Mouse (Mus musculus): ENCODE measurements around the gene Mdc1.
"Not testable (repeated sequence)": the region's sequence is repeated elsewhere in the genome, so short reads cannot be mapped to it uniquely, and the experiment has no call there.

Mdc1 gene

GRCm38 (mm10) chr17:35822964-35823937 is 18.1 kb upstream of the Mdc1 start, which contains the start of gene Flot1:
Gene Flot1, plus strand, starts transcription at chr17:35823230.
- DNase-seq (ENCODE audit: low read depth): no peak

GRCm38 (mm10) chr17:35824402-35824801 is 16.9 kb upstream of the Mdc1 start:
- no peak for DNase-seq (ENCODE audit: low read depth)

GRCm38 (mm10) chr17:35825109-35825850 is 16.0 kb upstream of the Mdc1 start:
- DNase-seq (ENCODE audit: low read depth): no peak

- DNase-seq (ENCODE audit: low read depth): no peak
Observed at GRCm38 (mm10) chr17:35829737-35830136, 11.6 kb upstream of the Mdc1 start.

GRCm38 (mm10) chr17:35832400-35833238 is 8.7 kb upstream of the Mdc1 start:
- no peak for DNase-seq (ENCODE audit: low read depth)

GRCm38 (mm10) chr17:35833239-35833751 is 8.0 kb upstream of the Mdc1 start:
- DNase-seq (ENCODE audit: low read depth): no peak

- no peak for DNase-seq (ENCODE audit: low read depth)
Observed at GRCm38 (mm10) chr17:35833894-35834293, 7.4 kb upstream of the Mdc1 start.

- no peak for DNase-seq (ENCODE audit: low read depth)
Observed at GRCm38 (mm10) chr17:35834696-35835422, 6.5 kb upstream of the Mdc1 start.

GRCm38 (mm10) chr17:35835424-35836140 is 5.7 kb upstream of the Mdc1 start:
- no peak for DNase-seq (ENCODE audit: low read depth)

GRCm38 (mm10) chr17:35836178-35836965 is 4.9 kb upstream of the Mdc1 start:
- DNase-seq (ENCODE audit: low read depth): peak; percentile 83

GRCm38 (mm10) chr17:35836991-35837422 is 4.3 kb upstream of the Mdc1 start:
- DNase-seq (ENCODE audit: low read depth): peak; percentile 83

- DNase-seq (ENCODE audit: low read depth): no peak
Observed at GRCm38 (mm10) chr17:35837487-35837886, 3.8 kb upstream of the Mdc1 start.

GRCm38 (mm10) chr17:35838122-35838544 is 3.2 kb upstream of the Mdc1 start, which contains the start of gene Tubb5:
Gene Tubb5, minus strand, starts transcription at chr17:35838306.
- peak; percentile 95 for DNase-seq (ENCODE audit: low read depth)

- no peak for DNase-seq (ENCODE audit: low read depth)
Observed at GRCm38 (mm10) chr17:35838570-35838969, 2.7 kb upstream of the Mdc1 start.

- not testable (repeated sequence) for DNase-seq (ENCODE audit: low read depth)
Observed at GRCm38 (mm10) chr17:35839002-35839401, 2.3 kb upstream of the Mdc1 start.

- DNase-seq (ENCODE audit: low read depth): no peak
Observed at GRCm38 (mm10) chr17:35840561-35840960, 754 bp upstream of the Mdc1 start.

- DNase-seq (ENCODE audit: low read depth): no peak
Observed at GRCm38 (mm10) chr17:35842006-35842405, 691 bp downstream of the Mdc1 start.

- no peak for DNase-seq (ENCODE audit: low read depth)
Observed at GRCm38 (mm10) chr17:35843514-35843913, 2.2 kb downstream of the Mdc1 start.

GRCm38 (mm10) chr17:35848112-35848511 is 6.8 kb downstream of the Mdc1 start:
- no peak for DNase-seq (ENCODE audit: low read depth)

Data from c-Kit-positive CD71-positive TER-119-negative erythroid progenitor cells, embryonic 14.5 days (primary cell).